Mouse (Mus musculus) E14TG2a.4 (cell line): ENCODE measurements around the gene H2-Eb2.

Experiments
- CTCF ChIP-seq: conservative IDR thresholded peaks from 2 replicates; pipeline ENCODE4 v1.5.1; 2014; ENCODE audit warnings: low read length
- POU5F1 ChIP-seq: IDR thresholded peaks from 2 replicates; pipeline ENCODE4 v1.6.1; 2014; ENCODE audit warnings: low read length, borderline replicate concordance

GRCm38 (mm10) chr17:34365031-34365430 is 39.6 kb downstream of the H2-Eb2 start:
- TF ChIP-seq CTCF (no peak), POU5F1 (no peak)
